Mouse (Mus musculus) liver, embryonic 12.5 days (tissue): Measurements from ENCODE around the gene Otos. TPM values are rescaled to one million over a fixed set of nuclear protein-coding genes. Genes with fewer than 3 reads are reported as not detected.

Experiments used
- ATAC-seq: fragments of 200-750 bp; cut with Nextera tagmentation; 2 replicates; pipeline ENCODE4 v1.8.0; 2017; ENCODE audit warnings: moderate number of reproducible peaks, mild to moderate bottlenecking, moderate library complexity
- H3K27ac ChIP-seq: fragments of 300-500 bp; sonication (generic); 2 replicates; pipeline ENCODE4 v1.5.1; 2016; ENCODE audit warnings: mild to moderate bottlenecking
- H3K27me3 ChIP-seq: fragments of 300-500 bp; sonication (generic); replicated peaks from 2 replicates; pipeline ENCODE4 v1.6.1; 2016; ENCODE audit warnings: mild to moderate bottlenecking, moderate library complexity
- H3K36me3 ChIP-seq: fragments of 300-500 bp; sonication (generic); 2 replicates; pipeline ENCODE4 v1.6.1; 2016; ENCODE audit warnings: mild to moderate bottlenecking, moderate library complexity
- H3K4me1 ChIP-seq: fragments of 300-500 bp; sonication (generic); 2 replicates; pipeline ENCODE4 v1.6.1; 2016
- H3K4me2 ChIP-seq: fragments of 300-500 bp; sonication (generic); 2 replicates; pipeline ENCODE4 v1.6.1; 2016; ENCODE audit warnings: mild to moderate bottlenecking, moderate library complexity
- H3K4me3 ChIP-seq: fragments of 300-500 bp; sonication (generic); 2 replicates; pipeline ENCODE4 v1.5.1; 2016; ENCODE audit warnings: mild to moderate bottlenecking, moderate library complexity
- H3K9ac ChIP-seq: fragments of 300-500 bp; sonication (generic); 2 replicates; pipeline ENCODE4 v1.6.1; 2016; ENCODE audit warnings: mild to moderate bottlenecking, moderate library complexity
- H3K9me3 ChIP-seq: fragments of 300-500 bp; sonication (generic); replicated peaks from 2 replicates; pipeline ENCODE4 v1.6.1; 2016; ENCODE audit warnings: mild to moderate bottlenecking, moderate library complexity
- WGBS: fragments of 180-500 bp; shearing (Covaris S2); methylation state at CpG from one replicate; pipeline ENCODE4 v1.1.7; 2016; ENCODE audit not compliant: insufficient replicate concordance; 5-methylcytosine and 5-hydroxymethylcytosine counted together
- polyA plus RNA-seq: library from polyadenylated mRNA; unstranded; fragments of >200 nt; fragmentation: Nextera tagmentation; extraction: Ambion mirVana; gene quantifications from 2 replicates; pipeline ENCODE4 v1.2.1, GENCODE M21; 2016

The Otos gene
- polyA plus RNA-seq, 1 experiment from 2014 or later, result 0.15 TPM

DNA sequence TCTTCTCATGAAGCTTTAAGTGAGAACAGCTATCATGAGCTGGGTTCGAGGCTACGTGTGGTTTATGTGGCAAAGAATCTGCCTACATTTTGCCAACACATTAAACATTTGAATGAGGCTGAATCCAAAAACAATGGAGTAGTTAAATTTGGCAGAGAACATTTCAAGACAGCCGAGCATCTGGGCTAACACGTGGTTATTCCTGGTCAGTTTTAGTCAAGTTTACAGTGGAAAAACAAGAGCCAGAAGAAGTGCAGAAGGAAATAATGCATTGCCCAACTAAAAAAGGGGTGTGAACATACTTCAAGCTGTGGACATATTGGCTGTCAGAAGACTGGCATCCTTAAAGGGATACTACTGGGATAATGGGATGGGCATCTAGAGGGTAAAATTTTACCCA is 22.7 kb upstream of the Otos start:
- H3K9ac ChIP-seq, result no peak overlapping the region
- no peak overlapping the region for H3K4me2 ChIP-seq
- ATAC-seq, result no peak
- no peak overlapping the region for H3K4me3 ChIP-seq
- no peak overlapping the region for H3K27ac ChIP-seq
- no peaks in the 10 kb centered on the region for H3K4me1 ChIP-seq
- no peaks in the 10 kb centered on the region for H3K36me3 ChIP-seq
- 62% methylated on average over 4 of the region's 4 CpGs for WGBS
- H3K9me3 ChIP-seq, result no peaks in the 10 kb centered on the region
- H3K27me3 ChIP-seq, result peaks cover 6% of the 10 kb centered on the region; the same call in 1 of the 2 replicates

DNA sequence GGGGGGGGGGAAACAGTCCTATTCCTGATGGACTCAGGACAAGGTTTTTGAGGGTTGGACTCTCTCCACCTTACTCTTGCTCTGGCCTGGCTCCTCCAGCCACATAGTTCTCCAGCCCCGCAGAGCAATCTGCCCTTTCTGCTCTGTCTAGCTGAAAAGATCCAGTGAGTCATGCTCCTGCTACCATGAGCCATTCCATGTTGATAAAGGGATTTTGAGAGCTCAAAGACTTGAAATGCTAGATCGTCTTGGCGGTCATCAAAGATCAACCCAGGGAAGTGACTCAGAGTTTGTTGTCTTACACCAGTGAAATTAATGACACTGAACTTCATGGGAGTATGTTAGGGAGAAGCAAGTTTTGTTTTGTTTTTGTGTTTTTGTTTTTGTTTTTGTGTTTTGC is 20.8 kb upstream of the Otos start:
- H3K36me3 ChIP-seq, result no peaks in the 10 kb centered on the region
- no peaks in the 10 kb centered on the region for H3K4me1 ChIP-seq
- no peak overlapping the region for H3K27ac ChIP-seq
- H3K27me3 ChIP-seq, result peaks cover 6% of the 10 kb centered on the region; the same call in 1 of the 2 replicates
- WGBS, result 81% methylated on average over 3 of the region's 3 CpGs
- no peaks in the 10 kb centered on the region for H3K9me3 ChIP-seq
- H3K4me2 ChIP-seq, result no peak overlapping the region
- ATAC-seq, result no peak
- H3K9ac ChIP-seq, result no peak overlapping the region
- H3K4me3 ChIP-seq, result no peak overlapping the region

DNA sequence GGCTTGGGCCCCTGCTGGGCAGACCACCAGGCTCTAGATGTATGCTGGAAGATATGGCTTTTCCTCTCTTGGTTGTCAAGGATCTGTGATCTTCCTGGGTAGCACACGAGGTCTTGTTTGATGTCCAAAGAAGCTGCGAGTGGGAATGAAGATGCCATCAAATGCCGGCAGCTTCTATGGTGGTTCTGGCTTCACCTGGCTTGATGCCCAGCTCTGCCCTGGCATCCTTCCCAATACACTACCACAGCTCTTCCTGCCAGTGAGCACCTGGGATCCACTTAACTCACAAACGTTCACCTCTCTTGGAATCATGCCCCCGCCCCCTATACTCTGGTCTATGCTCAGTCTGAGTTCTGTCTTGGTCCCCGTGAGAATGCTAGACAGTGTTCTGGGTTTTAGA is 18.5 kb upstream of the Otos start:
- no peak overlapping the region for H3K4me2 ChIP-seq
- H3K9me3 ChIP-seq, result no peaks in the 10 kb centered on the region
- no peak overlapping the region for H3K4me3 ChIP-seq
- no peak overlapping the region for H3K27ac ChIP-seq
- H3K4me1 ChIP-seq, result no peaks in the 10 kb centered on the region
- no peaks in the 10 kb centered on the region for H3K36me3 ChIP-seq
- H3K27me3 ChIP-seq, result no peaks in the 10 kb centered on the region
- ATAC-seq, result no peak
- 77% methylated on average over 6 of the region's 6 CpGs for WGBS
- no peak overlapping the region for H3K9ac ChIP-seq

DNA sequence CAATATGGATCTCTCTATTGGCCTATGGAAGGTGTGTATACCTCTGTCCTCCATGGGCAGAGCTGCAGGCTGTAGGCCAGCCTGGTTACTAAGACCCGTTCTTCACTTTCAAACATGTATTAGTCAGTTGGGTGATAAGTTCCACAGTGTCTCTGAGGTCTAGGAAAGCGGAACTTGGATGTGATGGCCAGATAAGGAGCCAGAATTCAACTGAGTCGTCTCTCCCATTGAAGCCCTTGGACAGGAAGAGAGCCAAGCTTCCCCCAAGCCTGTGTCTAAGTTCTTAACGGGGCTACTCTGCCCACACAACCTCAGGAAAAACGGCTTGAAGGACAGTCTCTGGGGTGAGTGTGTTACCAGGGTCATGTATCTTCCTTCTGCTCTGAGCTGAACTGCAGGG is 10.8 kb upstream of the Otos start:
- Histone ChIP-seq H3K4me1 (no peaks in the 10 kb centered on the region), H3K36me3 (no peaks in the 10 kb centered on the region), H3K27ac (no peak overlapping the region), H3K9ac (no peak overlapping the region), H3K4me2 (no peak overlapping the region), H3K4me3 (no peak overlapping the region), H3K9me3 (no peaks in the 10 kb centered on the region), H3K27me3 (peaks cover 13% of the 10 kb centered on the region; the same call in 1 of the 2 replicates)
- ATAC-seq, result peak; percentile 24; the same call in 1 of the 2 replicates
- 9% methylated on average over 5 of the region's 5 CpGs for WGBS

DNA sequence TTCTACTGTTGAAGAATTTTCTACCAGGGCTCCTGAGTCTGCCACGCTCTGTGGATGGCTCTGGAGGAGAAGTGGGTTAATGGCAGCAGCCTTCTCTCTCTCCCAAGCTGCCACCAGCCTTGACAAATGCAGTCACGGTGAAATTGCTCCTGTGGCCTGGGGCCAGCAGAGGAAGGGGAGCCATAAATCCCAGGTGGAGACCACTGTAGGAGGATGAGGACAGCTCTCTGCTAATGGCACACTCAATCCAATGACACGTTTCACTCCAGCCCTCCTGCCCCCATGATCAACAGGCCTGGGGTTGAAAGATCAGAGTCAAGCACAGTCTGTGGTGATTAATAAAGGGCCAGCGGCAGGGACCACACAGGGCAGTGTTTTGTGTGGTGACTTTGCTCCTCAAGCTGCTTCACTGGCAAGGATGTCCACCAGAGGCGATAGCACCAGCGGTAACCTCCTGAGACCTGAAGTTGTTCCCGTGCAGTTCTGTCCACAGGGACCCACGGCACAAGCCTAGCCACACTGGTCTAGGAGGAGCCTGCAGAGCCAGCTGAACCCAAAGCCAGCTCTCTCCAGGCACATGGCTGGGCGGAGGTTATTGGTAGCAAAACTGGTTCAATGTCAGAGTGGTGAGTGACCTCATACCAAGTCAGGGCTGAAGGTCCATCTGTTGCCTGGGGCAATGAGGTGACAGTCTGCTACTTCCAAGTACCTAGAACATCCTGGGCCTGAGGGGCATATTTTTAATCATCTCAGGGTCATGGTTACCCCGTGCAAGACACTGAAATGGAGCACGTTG is 8.6 kb upstream of the Otos start:
- Histone ChIP-seq H3K4me1 (no peaks in the 10 kb centered on the region), H3K27me3 (peaks cover 13% of the 10 kb centered on the region; the same call in 1 of the 2 replicates), H3K36me3 (no peaks in the 10 kb centered on the region), H3K9me3 (no peaks in the 10 kb centered on the region), H3K4me3 (no peak overlapping the region), H3K4me2 (no peak overlapping the region), H3K9ac (no peak overlapping the region), H3K27ac (no peak overlapping the region)
- WGBS, result 69% methylated on average over 11 of the region's 11 CpGs
- ATAC-seq, result no peak

DNA sequence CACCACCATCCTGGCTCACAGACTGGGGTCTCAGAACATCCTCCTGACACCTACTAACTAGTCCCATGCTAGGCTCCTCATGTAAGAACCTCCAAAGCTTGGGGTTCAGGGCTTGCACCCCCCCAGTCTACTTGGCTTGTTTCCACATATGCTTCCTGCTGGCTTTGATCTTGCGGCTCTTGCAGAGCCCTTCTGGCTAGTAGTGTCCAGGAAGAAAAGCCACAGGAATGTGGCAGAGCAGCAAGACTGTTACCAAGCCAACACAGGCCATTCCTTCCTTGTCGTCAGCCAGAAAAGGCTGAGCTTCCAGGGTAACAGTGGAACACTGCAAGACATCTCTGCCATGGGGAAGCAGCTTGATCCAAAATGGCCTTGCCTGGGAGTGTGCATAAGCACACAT is 6.0 kb upstream of the Otos start:
- ATAC-seq, result no peak
- Histone ChIP-seq H3K9me3 (no peaks in the 10 kb centered on the region), H3K4me3 (no peak overlapping the region), H3K9ac (no peak overlapping the region), H3K27me3 (peaks cover 13% of the 10 kb centered on the region; the same call in 1 of the 2 replicates), H3K4me2 (no peak overlapping the region), H3K4me1 (no peaks in the 10 kb centered on the region), H3K27ac (no peak overlapping the region), H3K36me3 (no peaks in the 10 kb centered on the region)
- 35% methylated on average over 2 of the region's 2 CpGs for WGBS

DNA sequence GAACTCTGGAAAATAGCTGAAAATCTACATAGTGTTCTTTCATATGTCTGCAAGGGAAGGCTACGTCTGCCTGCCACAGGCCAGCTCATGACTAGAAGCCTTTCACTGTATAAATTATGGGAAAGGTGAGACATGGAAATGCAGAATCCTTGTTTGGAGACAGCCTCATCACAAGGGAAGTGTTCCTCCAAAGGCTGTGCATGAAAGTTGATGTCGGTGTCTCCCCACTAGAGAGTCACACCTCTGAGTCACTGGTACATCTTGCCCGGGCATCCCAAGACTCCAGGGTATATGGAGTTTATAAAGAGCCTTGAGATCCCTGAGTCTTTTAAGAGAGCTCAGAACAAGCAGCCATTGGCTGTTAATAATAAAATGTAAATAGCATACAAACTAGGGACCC is 4.5 kb upstream of the Otos start:
- Histone ChIP-seq H3K36me3 (no peaks in the 10 kb centered on the region), H3K27ac (no peak overlapping the region), H3K4me3 (no peak overlapping the region), H3K27me3 (peaks cover 13% of the 10 kb centered on the region; the same call in 1 of the 2 replicates), H3K9ac (no peak overlapping the region), H3K9me3 (no peaks in the 10 kb centered on the region), H3K4me1 (peaks cover 5% of the 10 kb centered on the region), H3K4me2 (no peak overlapping the region)
- 74% methylated on average over 3 of the region's 3 CpGs for WGBS
- no peak for ATAC-seq

DNA sequence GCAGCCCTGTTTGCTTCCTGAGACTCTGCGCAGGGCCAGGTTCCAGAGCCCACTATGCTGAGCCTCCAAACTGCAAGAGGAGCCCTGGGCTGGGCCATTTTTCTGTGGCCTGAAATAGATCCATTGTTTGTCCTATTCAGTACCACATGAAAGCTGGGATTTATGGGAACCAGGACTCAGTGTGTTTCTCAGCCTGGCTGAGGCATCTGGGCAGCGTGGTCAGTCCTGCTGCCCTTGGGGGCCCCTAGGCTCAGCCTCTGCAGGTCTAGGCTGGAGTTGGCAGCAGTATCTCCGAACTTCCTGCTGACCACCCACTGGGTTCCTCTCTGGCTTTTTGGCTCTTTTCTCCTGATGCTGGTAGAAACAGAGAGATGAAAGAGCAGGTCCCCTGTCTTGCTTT is 2.8 kb upstream of the Otos start:
- Histone ChIP-seq H3K27ac (no peak overlapping the region), H3K36me3 (no peaks in the 10 kb centered on the region), H3K9me3 (no peaks in the 10 kb centered on the region), H3K4me3 (no peak overlapping the region), H3K9ac (no peak overlapping the region), H3K4me2 (no peak overlapping the region), H3K4me1 (peaks cover 11% of the 10 kb centered on the region), H3K27me3 (0 out of 2 replicates have a peak, but pooled peaks cover 8% of the 10 kb centered on the region)
- no peak for ATAC-seq
- WGBS, result 52% methylated on average over 3 of the region's 3 CpGs

DNA sequence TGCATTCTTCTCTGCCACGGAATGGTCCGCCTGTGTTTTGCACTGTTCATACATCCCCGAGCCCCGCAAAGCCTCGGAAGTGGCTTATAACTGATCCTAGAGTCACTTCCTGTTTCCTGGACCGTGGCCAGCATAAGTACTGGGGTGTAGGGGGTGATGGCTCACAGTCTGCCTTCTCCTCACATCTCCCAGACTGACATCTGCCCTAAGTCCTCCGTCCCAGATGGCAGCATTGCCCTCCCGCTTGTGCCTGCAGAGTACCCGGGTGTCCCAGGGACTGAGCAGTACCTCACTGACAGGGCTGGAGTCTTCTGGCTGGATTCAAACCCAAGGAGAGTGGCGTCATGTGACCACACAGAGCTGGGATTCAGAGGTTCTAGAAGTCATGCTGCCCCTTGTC is 444 bp downstream of the Otos start:
- Histone ChIP-seq H3K4me1 (peaks cover 18% of the 10 kb centered on the region), H3K4me3 (no peak overlapping the region), H3K9me3 (no peaks in the 10 kb centered on the region), H3K27ac (no peak overlapping the region), H3K36me3 (no peaks in the 10 kb centered on the region), H3K9ac (no peak overlapping the region), H3K4me2 (peak overlapping the region; percentile 49), H3K27me3 (peaks cover 5% of the 10 kb centered on the region)
- 22% methylated on average over 10 of the region's 10 CpGs for WGBS
- ATAC-seq, result peak; percentile 28; the same call in 1 of the 2 replicates

DNA sequence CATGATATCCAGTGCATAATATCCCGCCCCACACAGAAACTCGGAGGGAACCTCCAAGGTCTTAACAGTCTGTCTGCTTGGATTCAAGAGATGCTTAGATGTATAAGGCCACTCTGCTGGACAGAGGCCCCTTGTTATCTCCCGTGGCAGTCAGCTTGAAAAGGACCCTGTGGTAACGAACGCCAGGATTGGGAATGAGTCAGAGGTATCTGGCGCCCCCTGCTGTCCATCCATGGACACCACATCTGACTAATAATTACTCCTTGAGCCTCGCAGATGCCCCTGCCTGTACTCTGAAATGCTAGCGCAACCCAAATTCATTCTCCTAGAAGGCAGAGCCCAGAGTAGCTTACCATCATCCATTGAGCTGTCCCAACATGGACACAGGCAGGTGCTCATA is 889 bp downstream of the Otos start:
- no peaks in the 10 kb centered on the region for H3K9me3 ChIP-seq
- H3K4me1 ChIP-seq, result peaks cover 18% of the 10 kb centered on the region
- no peaks in the 10 kb centered on the region for H3K36me3 ChIP-seq
- peak overlapping the region; percentile 49 for H3K4me2 ChIP-seq
- 6% methylated on average over 8 of the region's 8 CpGs for WGBS
- ATAC-seq, result 0 out of 2 replicates have a peak, but pooled peaks have one; percentile 32
- H3K9ac ChIP-seq, result no peak overlapping the region
- peaks cover 5% of the 10 kb centered on the region for H3K27me3 ChIP-seq
- H3K4me3 ChIP-seq, result no peak overlapping the region
- no peak overlapping the region for H3K27ac ChIP-seq

DNA sequence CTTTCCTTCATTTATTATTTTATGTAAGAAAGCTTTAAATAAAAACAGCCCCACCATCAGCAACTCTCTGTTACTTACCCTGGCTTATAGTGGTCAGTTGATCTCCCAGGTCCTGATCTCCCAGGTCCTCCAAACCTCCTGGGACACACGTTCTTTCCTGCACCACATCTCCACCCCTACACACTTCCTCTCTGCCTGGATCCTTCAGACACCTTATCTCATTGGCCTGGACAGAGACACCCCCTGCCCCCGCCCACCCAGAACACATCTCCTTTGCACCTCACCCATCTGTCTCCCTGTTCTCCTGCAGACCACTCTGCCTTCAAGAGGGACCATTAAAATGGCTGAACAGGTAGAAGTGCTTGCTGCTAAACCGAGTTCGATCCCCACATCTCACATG is 1.6 kb downstream of the Otos start:
- H3K27ac ChIP-seq, result no peak overlapping the region
- no peak overlapping the region for H3K4me2 ChIP-seq
- H3K27me3 ChIP-seq, result peaks cover 5% of the 10 kb centered on the region
- no peak for ATAC-seq
- no peaks in the 10 kb centered on the region for H3K9me3 ChIP-seq
- H3K4me3 ChIP-seq, result no peak overlapping the region
- H3K9ac ChIP-seq, result no peak overlapping the region
- peaks cover 24% of the 10 kb centered on the region for H3K4me1 ChIP-seq
- 43% methylated on average over 4 of the region's 4 CpGs for WGBS
- no peaks in the 10 kb centered on the region for H3K36me3 ChIP-seq

DNA sequence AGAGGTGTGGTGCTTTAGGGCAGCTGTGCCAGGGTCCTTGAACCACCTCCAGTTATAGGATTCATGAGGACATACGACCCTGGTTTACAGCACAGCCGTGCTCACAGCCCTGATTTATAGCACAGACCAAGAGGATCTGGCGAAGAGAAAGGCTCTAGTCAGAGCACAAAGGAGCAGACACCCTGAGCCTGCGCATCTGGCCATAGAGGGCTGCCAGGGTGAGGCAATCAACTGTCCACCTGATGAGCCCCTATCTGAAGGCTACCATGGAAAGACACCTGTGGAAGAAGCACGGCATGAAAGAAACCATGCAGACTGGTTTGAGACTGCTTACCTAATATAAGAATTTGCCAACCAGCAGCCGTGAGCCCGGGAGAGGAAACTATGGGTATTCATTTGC is 2.0 kb downstream of the Otos start:
- WGBS, result 64% methylated on average over 7 of the region's 7 CpGs
- no peak for ATAC-seq

More for the DNA sequence above, 2.0 kb downstream of the Otos start:
- Histone ChIP-seq H3K4me1 (peaks cover 27% of the 10 kb centered on the region), H3K27ac (no peak overlapping the region), H3K36me3 (no peaks in the 10 kb centered on the region), H3K4me3 (no peak overlapping the region), H3K27me3 (peaks cover 5% of the 10 kb centered on the region), H3K9ac (no peak overlapping the region), H3K9me3 (no peaks in the 10 kb centered on the region), H3K4me2 (no peak overlapping the region)
